Mouse (Mus musculus) megakaryocyte progenitor cell, adult 5-6 weeks (primary cell): ENCODE measurements around the gene Srd5a2. TPM values are rescaled to one million over a fixed set of nuclear protein-coding genes. Genes with fewer than 3 reads are reported as not detected.
A peak's percentile ranks its signal among the peaks of the same experiment; 100 is the strongest.

ENCODE experiments used
- ATAC-seq: replicated peaks from 2 replicates; pipeline ENCODE4 v1.8.0; 2016; ENCODE audit warnings: mild to moderate bottlenecking, moderate TSS enrichment, inconsistent platforms; ENCODE audit not compliant: poor library complexity
- total RNA-seq, 2 experiments: library from RNA; stranded (forward) in 1 of 2; stranded (reverse) in 1 of 2; fragments of 157-497, 149-512 nt in 1 of 2; fragments of 200-1000 nt in 1 of 2; gene quantifications; 2 replicates each; pipeline versions ENCODE4 v1.2.3 to v1.2.4; 2015 to 2017

Gene Srd5a2
- total RNA-seq, 2 experiments from 2014 or later, result not detected

- ATAC-seq, result no peak
Measured at GRCm38 (mm10) chr17:73986571-73986970, 61.1 kb downstream of the Srd5a2 start.

GRCm38 (mm10) chr17:73985936-73986335 is 61.8 kb downstream of the Srd5a2 start:
- ATAC-seq, result no peak

GRCm38 (mm10) chr17:73984508-73984907 is 63.2 kb downstream of the Srd5a2 start:
- ATAC-seq, result no peak

- ATAC-seq, result no peak
Measured at GRCm38 (mm10) chr17:73982871-73983270, 64.8 kb downstream of the Srd5a2 start.

- no peak for ATAC-seq
Measured at GRCm38 (mm10) chr17:73976066-73976465, 71.7 kb downstream of the Srd5a2 start.

DNA sequence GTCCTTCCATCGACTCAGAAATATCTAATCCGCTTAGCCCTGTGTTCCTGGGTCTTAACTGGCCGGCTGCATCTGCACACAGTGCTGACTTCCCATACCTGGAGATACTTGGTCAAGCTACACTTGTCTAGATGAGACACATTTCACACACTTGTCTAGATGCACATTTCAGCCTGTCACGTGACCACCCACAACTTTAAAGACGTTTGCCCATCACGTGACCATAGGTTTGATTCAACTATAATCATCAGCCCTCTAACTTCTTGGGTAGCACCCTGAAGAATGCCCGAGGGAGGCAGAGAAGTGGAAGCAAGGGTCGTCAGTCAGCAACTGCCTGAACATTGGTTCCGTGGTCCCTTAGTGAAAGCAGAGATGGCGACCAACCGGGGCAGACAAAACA is 75.1 kb downstream of the Srd5a2 start:
- no peak for ATAC-seq

- no peak for ATAC-seq
Measured at GRCm38 (mm10) chr17:73971291-73971690, 76.4 kb downstream of the Srd5a2 start.

GRCm38 (mm10) chr17:73970361-73971027 is 77.2 kb downstream of the Srd5a2 start:
- ATAC-seq, result peak; percentile 92

Other genes starting within 250 kb of the Srd5a2 start
- gene Ehd3, start 243.8 kb downstream of the Srd5a2 start, total RNA-seq (2015), result 0.27 and 0.39 TPM in 2 replicates
- 0.37 and 0.51 TPM in 2 replicates for gene Ehd3, start 243.8 kb downstream of the Srd5a2 start, total RNA-seq (2017)
- 23.1 and 32.0 TPM in 2 replicates for gene Xdh, start 97.7 kb downstream of the Srd5a2 start, total RNA-seq (2015)
- gene Xdh, start 97.7 kb downstream of the Srd5a2 start, total RNA-seq (2017), result 24.5 and 29.0 TPM in 2 replicates
- gene Memo1, start 247.6 kb upstream of the Srd5a2 start, total RNA-seq (2015), result 99.8 and 103 TPM in 2 replicates
- gene Memo1, start 247.6 kb upstream of the Srd5a2 start, total RNA-seq (2017), result 85.1 and 107 TPM in 2 replicates